Mouse (Mus musculus): ENCODE results near the gene Plp1.

Plp1 gene

DNA sequence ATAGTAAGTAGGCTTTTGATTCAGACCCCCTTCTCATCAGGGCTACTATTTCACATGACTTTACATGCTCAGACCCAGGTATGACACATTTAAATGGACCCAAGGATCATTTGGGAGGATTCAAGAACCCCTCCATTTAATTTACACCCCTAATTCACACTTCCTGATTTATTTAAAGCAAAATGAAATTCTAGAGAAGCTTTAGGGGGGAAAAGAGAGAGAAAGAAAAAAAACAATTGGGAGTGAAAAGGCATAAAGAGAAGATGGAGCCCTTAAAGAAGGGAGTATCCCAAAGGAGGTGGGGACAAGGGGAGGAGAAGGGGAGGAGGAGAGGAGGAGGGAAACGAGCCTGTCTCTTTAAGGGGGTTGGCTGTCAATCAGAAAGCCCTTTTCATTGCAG, at the start of gene Plp1:
Gene Plp1, plus strand, starts transcription at position 301 of the 400 bp plus-strand sequence.
- Histone ChIP-seq H3K4me3 (replicated peaks; ENCODE audit: low read length) (no peak within 1 kb of the TSS), H3K4me1 (replicated peaks; ENCODE audit: low read depth, low read length) (peaks cover 8% of the 10 kb centered on the region; the same call in 1 of the 2 replicates), H3K36me3 (ENCODE audit: insufficient read depth, low read length) (0 out of 2 replicates have a peak, but pooled peaks cover 6% of the 10 kb centered on the region), H3K9me3 (ENCODE audit: low read length) (no peaks in the 10 kb centered on the region), H3K27me3 (ENCODE audit: insufficient read depth, low read length) (no peaks in the 10 kb centered on the region)
- TF ChIP-seq NANOG (IDR thresholded peaks at IDR 0.05; ENCODE audit: borderline replicate concordance, low read length) (no peak), CTCF (conservative IDR thresholded peaks at IDR 0.05; ENCODE audit: low read length) (no peak), POU5F1 (IDR thresholded peaks at IDR 0.05; ENCODE audit: borderline replicate concordance, low read length) (no peak)

DNA sequence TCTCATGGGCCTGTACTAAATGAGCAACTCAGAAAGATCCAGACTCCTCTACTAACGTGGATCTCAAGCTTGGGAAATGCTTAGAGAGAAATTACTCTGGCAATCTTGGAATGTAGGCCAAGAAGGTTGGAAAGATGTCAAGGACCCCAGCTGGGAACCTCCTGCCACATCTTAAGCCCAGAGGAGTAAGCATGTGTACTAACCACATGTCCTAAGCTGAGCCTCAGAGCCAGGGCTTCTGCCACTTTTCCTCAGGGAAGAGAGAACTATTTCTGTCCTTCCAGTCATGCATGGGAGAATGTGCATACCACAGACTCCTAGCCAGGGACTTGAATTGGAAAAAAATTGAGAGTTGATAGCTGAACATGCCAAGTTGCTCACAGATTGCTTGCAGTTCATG, 49.4 kb upstream of the Plp1 start:
- Histone ChIP-seq H3K36me3 (ENCODE audit: insufficient read depth, low read length) (peaks cover 36% of the 10 kb centered on the region), H3K4me1 (replicated peaks; ENCODE audit: low read depth, low read length) (no peaks in the 10 kb centered on the region), H3K9me3 (ENCODE audit: low read length) (no peaks in the 10 kb centered on the region), H3K27me3 (ENCODE audit: insufficient read depth, low read length) (no peaks in the 10 kb centered on the region), H3K4me3 (replicated peaks; ENCODE audit: low read length) (no peak overlapping the region)
- TF ChIP-seq NANOG (IDR thresholded peaks at IDR 0.05; ENCODE audit: borderline replicate concordance, low read length), result no peak
- no peak for TF ChIP-seq CTCF (conservative IDR thresholded peaks at IDR 0.05; ENCODE audit: low read length)
- TF ChIP-seq POU5F1 (IDR thresholded peaks at IDR 0.05; ENCODE audit: borderline replicate concordance, low read length), result no peak

DNA sequence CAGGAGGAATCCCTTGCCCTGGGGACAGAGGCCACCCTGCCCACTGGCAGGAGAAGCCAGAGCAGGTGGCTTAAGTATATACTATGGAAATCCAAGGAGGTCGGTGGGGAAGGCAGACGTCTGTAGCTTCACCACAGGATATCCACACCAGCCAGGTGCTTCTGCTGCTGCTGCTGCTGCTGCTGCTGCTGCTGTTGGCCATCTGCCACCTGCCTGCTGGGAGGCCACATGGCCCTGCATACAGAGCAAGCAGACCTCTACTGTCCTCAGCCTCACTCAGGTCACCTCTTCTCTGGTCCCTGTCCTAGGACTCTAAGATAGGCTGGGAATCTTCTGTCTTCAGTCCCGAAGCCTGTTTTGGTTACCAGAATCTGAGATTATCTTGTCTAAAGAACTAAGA, 44.4 kb upstream of the Plp1 start:
- no peak for TF ChIP-seq POU5F1 (IDR thresholded peaks at IDR 0.05; ENCODE audit: borderline replicate concordance, low read length)
- TF ChIP-seq CTCF (conservative IDR thresholded peaks at IDR 0.05; ENCODE audit: low read length), result no peak
- TF ChIP-seq NANOG (IDR thresholded peaks at IDR 0.05; ENCODE audit: borderline replicate concordance, low read length), result no peak
- H3K4me1 ChIP-seq (replicated peaks; ENCODE audit: low read depth, low read length), result no peaks in the 10 kb centered on the region
- H3K9me3 ChIP-seq (ENCODE audit: low read length), result no peaks in the 10 kb centered on the region
- peaks cover 29% of the 10 kb centered on the region for H3K36me3 ChIP-seq (ENCODE audit: insufficient read depth, low read length)
- no peak overlapping the region for H3K4me3 ChIP-seq (replicated peaks; ENCODE audit: low read length)
- H3K27me3 ChIP-seq (ENCODE audit: insufficient read depth, low read length), result no peaks in the 10 kb centered on the region

DNA sequence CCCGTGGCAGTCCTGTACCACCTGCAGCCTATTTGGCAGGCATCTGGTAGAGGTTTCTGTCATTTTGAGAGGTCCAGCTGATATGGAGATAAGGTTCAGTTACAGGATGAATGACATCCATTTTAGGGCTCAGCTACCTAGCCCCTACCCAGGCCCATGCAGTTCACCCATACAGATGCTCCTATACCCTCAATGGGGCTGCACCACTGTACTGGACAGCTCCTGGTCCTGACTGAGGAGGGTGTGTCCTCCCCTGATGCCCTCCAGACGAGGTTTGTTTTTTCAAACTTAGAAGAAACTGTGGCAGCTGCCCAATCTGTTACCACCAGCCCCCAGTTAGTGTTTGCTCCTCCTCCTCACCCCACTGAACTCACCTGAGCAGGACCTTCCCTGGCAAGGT, 43.2 kb upstream of the Plp1 start:
- H3K4me1 ChIP-seq (replicated peaks; ENCODE audit: low read depth, low read length), result no peaks in the 10 kb centered on the region
- no peaks in the 10 kb centered on the region for H3K27me3 ChIP-seq (ENCODE audit: insufficient read depth, low read length)
- H3K9me3 ChIP-seq (ENCODE audit: low read length), result no peaks in the 10 kb centered on the region
- H3K36me3 ChIP-seq (ENCODE audit: insufficient read depth, low read length), result peaks cover 26% of the 10 kb centered on the region
- no peak for TF ChIP-seq CTCF (conservative IDR thresholded peaks at IDR 0.05; ENCODE audit: low read length)
- TF ChIP-seq NANOG (IDR thresholded peaks at IDR 0.05; ENCODE audit: borderline replicate concordance, low read length), result no peak
- TF ChIP-seq POU5F1 (IDR thresholded peaks at IDR 0.05; ENCODE audit: borderline replicate concordance, low read length), result no peak
- H3K4me3 ChIP-seq (replicated peaks; ENCODE audit: low read length), result no peak overlapping the region

DNA sequence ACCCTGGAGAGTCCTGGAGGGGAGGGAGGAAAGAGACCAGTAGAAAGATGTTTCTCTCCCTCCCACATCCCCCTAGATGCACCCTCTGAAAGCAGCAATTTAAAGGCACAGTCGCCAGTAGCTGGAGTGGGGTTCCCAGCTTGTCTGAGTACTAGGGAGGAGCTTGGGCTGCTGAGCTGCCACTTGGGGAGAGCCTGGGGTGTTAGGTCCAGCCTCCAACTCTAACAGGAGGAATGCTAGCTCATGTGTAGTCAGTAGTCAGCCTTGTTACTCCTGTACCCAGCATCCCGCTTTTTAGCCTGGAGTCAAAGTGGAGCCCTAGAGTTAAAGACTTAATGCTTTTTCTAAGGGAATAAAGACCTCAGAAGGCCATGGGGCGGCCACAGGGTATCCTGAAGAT, 42.4 kb upstream of the Plp1 start, which contains the start of gene Glra4:
Gene Glra4, minus strand, starts transcription at position 101 of the 400 bp plus-strand sequence.
- Histone ChIP-seq H3K27me3 (ENCODE audit: insufficient read depth, low read length) (no peaks in the 10 kb centered on the region), H3K4me3 (replicated peaks; ENCODE audit: low read length) (no peak within 1 kb of the TSS), H3K4me1 (replicated peaks; ENCODE audit: low read depth, low read length) (no peaks in the 10 kb centered on the region), H3K36me3 (ENCODE audit: insufficient read depth, low read length) (peaks cover 20% of the 10 kb centered on the region), H3K9me3 (ENCODE audit: low read length) (no peaks in the 10 kb centered on the region)
- no peak for TF ChIP-seq CTCF (conservative IDR thresholded peaks at IDR 0.05; ENCODE audit: low read length)

DNA sequence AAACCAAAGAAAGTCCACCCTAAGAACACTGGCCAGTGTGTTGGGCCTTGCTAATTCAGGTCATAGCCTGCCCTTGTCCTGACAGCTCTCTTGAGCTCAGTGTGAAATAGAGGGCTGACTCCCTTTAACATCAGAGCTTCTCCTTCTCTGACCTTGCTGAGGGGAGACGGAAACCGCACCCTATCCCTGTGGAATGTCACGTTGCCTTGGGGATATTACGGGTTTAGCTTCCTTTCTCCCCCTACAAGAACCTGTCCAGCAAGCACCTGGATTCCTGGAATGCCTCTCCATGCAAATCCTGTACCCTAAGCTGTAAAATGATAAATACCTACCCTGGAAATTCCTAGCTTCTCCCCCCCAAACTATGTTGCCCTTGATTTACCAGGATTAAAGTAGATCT, 33.0 kb upstream of the Plp1 start:
- Histone ChIP-seq H3K36me3 (ENCODE audit: insufficient read depth, low read length) (peaks cover 56% of the 10 kb centered on the region), H3K9me3 (ENCODE audit: low read length) (no peaks in the 10 kb centered on the region), H3K4me1 (replicated peaks; ENCODE audit: low read depth, low read length) (peaks cover 27% of the 10 kb centered on the region), H3K27me3 (ENCODE audit: insufficient read depth, low read length) (no peaks in the 10 kb centered on the region), H3K4me3 (replicated peaks; ENCODE audit: low read length) (no peak overlapping the region)
- TF ChIP-seq NANOG (IDR thresholded peaks at IDR 0.05; ENCODE audit: borderline replicate concordance, low read length) (no peak), CTCF (conservative IDR thresholded peaks at IDR 0.05; ENCODE audit: low read length) (no peak), POU5F1 (IDR thresholded peaks at IDR 0.05; ENCODE audit: borderline replicate concordance, low read length) (no peak)

DNA sequence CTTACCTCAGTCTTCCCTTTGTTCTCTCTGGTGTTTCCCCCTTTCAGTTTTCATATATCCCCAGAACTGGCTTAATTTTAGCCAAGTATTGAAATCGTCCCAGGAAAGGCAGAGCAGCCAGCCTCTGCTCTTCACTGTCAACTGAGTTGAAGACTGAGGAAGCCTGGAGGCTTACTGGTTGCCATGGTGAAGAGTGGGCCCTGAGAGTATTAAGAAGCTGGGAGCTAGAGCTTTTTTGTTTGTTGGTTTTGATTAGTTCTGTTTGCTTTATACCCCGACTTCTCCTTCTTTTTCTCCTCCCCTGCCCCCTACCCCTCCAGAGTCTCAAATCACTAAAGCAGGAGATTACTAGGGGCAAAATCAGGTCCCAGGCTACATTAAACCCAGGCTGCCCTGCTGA, 25.2 kb upstream of the Plp1 start:
- Histone ChIP-seq H3K36me3 (ENCODE audit: insufficient read depth, low read length) (peaks cover 33% of the 10 kb centered on the region), H3K4me3 (replicated peaks; ENCODE audit: low read length) (no peak overlapping the region), H3K27me3 (ENCODE audit: insufficient read depth, low read length) (no peaks in the 10 kb centered on the region), H3K4me1 (replicated peaks; ENCODE audit: low read depth, low read length) (no peaks in the 10 kb centered on the region), H3K9me3 (ENCODE audit: low read length) (no peaks in the 10 kb centered on the region)
- no peak for TF ChIP-seq NANOG (IDR thresholded peaks at IDR 0.05; ENCODE audit: borderline replicate concordance, low read length)
- no peak for TF ChIP-seq POU5F1 (IDR thresholded peaks at IDR 0.05; ENCODE audit: borderline replicate concordance, low read length)

DNA sequence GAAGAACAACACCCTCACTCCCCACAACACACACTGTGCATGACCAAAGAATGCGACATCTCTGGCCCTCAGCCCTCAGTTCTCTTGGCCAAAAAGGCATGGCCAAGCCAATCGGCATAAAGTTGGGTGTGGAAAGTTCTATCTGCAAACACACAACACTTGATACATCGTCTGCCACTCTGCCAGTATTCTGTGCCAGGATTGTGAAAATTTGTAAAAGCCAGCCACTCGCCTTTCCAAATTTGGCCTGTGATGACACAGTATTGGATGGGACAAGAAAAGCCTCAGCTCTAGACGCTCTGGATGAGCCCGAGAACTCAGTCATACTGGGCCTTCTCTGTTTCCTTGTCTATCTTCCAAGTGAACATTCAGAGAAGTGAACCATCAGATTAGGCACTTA, 2.7 kb upstream of the Plp1 start:
- no peaks in the 10 kb centered on the region for H3K9me3 ChIP-seq (ENCODE audit: low read length)
- 0 out of 2 replicates have a peak, but pooled peaks cover 3% of the 10 kb centered on the region for H3K4me1 ChIP-seq (replicated peaks; ENCODE audit: low read depth, low read length)
- no peak overlapping the region for H3K4me3 ChIP-seq (replicated peaks; ENCODE audit: low read length)
- H3K27me3 ChIP-seq (ENCODE audit: insufficient read depth, low read length), result no peaks in the 10 kb centered on the region
- H3K36me3 ChIP-seq (ENCODE audit: insufficient read depth, low read length), result 0 out of 2 replicates have a peak, but pooled peaks cover 6% of the 10 kb centered on the region
- TF ChIP-seq POU5F1 (IDR thresholded peaks at IDR 0.05; ENCODE audit: borderline replicate concordance, low read length) (no peak), CTCF (conservative IDR thresholded peaks at IDR 0.05; ENCODE audit: low read length) (no peak), NANOG (IDR thresholded peaks at IDR 0.05; ENCODE audit: borderline replicate concordance, low read length) (no peak)

DNA sequence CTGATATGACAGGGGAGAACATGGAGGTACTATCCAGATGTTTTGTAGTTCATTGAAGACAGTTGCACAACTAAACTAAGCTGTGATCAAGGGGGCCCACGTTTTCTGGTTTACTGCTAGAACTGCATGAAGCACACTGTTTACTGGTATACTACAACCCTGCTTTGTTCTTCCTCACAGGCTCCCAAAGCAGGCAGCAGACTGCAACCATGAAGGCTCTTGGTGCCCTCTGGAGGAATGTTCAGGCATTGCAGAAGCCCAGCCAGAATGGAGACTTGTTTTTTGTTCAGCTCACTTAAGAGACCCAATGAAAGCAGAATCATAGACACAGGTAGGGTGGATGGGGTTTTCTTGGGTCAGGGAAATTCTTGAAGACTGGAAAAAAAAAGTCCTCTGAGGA, 2.2 kb upstream of the Plp1 start:
- 0 out of 2 replicates have a peak, but pooled peaks cover 2% of the 10 kb centered on the region for H3K4me1 ChIP-seq (replicated peaks; ENCODE audit: low read depth, low read length)
- TF ChIP-seq CTCF (conservative IDR thresholded peaks at IDR 0.05; ENCODE audit: low read length) (peak; percentile 92), NANOG (IDR thresholded peaks at IDR 0.05; ENCODE audit: borderline replicate concordance, low read length) (no peak), POU5F1 (IDR thresholded peaks at IDR 0.05; ENCODE audit: borderline replicate concordance, low read length) (no peak)
- 0 out of 2 replicates have a peak, but pooled peaks cover 6% of the 10 kb centered on the region for H3K36me3 ChIP-seq (ENCODE audit: insufficient read depth, low read length)
- H3K27me3 ChIP-seq (ENCODE audit: insufficient read depth, low read length), result no peaks in the 10 kb centered on the region
- no peaks in the 10 kb centered on the region for H3K9me3 ChIP-seq (ENCODE audit: low read length)
- no peak overlapping the region for H3K4me3 ChIP-seq (replicated peaks; ENCODE audit: low read length)
